ENCODE assay signal across 16 mouse cellular contexts in genomic region chr3:42878972-42879371, GRCm38 (mm10).
"Had no signal": no experiment of that assay in that cellular context is flagged by ENCODE, and none has a peak within 500 bp of the region (broad histone marks: within the 10 kb centered on the region; RNA-seq: fewer than 3 reads in every experiment).

No protein-coding gene starts in this region.

- H3K4me2 ChIP-seq: neural tube, embryonic 12.5 days; neural tube, embryonic 13.5 days; neural tube, embryonic 15.5 days; stomach, embryonic 15.5 days had no signal

- H3K36me3 ChIP-seq: neural tube, embryonic 12.5 days; neural tube, embryonic 13.5 days; neural tube, embryonic 15.5 days; stomach, embryonic 15.5 days had no signal

- H3K9ac ChIP-seq: neural tube, embryonic 12.5 days; neural tube, embryonic 13.5 days; neural tube, embryonic 15.5 days; stomach, embryonic 15.5 days had no signal

- H3K4me3 ChIP-seq: neural tube, embryonic 12.5 days; neural tube, embryonic 13.5 days; neural tube, embryonic 15.5 days; stomach, embryonic 15.5 days had no signal

- DNase-seq: retina, postnatal 1 day; right cerebral cortex, adult 18-20 months; right cerebral cortex, postnatal 14 days; right cerebral cortex, postnatal 4 days; spleen, adult 18-20 months; thymus, adult 18-20 months; thymus, adult 2 months; thymus, postnatal 14 days; thymus, postnatal 25 days; thymus, postnatal 36 days; thymus, postnatal 4 days had no signal

- H3K27me3 ChIP-seq: neural tube, embryonic 12.5 days; neural tube, embryonic 13.5 days; neural tube, embryonic 15.5 days; stomach, embryonic 15.5 days had no signal

- H3K9me3 ChIP-seq: neural tube, embryonic 13.5 days; stomach, embryonic 15.5 days had no signal

- H3K27ac ChIP-seq: neural tube, embryonic 12.5 days; neural tube, embryonic 13.5 days; neural tube, embryonic 15.5 days; stomach, embryonic 15.5 days; stomach, postnatal 0 days had no signal

- H3K4me1 ChIP-seq: neural tube, embryonic 12.5 days; neural tube, embryonic 13.5 days; neural tube, embryonic 15.5 days; stomach, embryonic 15.5 days had no signal
